Mouse (Mus musculus): ENCODE data around the gene Ninj2.
A peak's percentile ranks its signal among the peaks of the same experiment; 100 is the strongest.

The Ninj2 gene

DNA sequence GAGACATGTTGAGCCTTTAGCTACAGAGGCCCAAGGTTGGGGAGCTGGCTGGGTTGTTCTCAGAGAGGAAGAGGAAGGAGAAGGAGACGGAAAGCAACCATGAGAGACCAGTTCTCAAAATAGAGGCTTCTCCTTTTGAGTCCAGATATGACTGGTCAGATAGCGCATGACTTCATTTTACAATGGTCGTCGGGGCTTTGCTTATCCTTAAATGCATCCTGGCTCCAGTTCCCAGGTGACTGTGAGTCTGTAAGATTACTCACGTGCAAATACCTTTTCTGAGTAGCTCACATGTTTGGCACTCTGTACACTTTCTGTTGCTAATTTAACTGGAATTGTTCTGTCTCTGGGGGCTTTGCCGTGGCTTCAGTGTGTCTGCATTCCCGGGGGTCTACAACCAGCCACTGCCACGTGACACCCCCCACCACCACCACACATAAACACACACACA, 86.6 kb downstream of the Ninj2 start:
- no peak for DNase-seq

DNA sequence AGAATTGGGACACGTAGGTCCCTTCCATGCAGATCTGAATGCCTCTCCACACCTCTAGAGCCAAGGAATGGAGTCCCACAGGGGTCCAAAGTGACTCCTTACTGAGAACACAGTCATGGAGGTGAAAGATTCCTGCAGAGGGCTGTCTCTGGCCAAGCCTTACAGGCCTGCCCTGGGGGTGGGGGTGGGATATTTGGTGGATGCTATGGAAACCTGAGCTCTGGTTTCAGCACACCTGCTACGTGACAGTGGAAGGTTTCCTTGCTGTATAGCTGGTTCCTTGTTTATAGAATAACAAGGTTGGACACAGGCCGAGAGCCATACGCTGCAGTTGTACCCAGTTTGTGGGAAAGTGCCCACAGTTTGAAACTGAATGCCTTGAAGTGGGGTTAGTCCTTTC, 87.3 kb downstream of the Ninj2 start:
- DNase-seq, result no peak

DNA sequence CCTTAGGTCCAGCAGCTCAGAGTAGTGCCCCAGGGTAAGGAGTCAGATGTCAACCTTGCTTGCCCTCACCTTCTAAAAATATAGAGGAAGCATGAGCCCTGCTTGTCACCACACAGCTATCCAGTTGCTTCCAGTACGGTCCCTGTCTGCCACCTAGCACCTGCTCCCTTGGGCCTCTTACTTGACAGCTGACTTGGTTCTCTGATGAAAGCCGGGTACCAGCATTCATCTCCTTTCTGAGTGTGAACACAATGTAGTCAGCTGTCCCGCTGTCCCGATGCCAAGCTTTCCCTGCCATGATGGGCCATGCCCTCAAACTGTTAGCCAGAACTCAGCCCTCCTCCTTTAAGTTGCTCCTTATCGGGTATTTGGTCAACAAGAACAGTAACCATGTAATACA, 89.0 kb downstream of the Ninj2 start:
- no peak for DNase-seq

DNA sequence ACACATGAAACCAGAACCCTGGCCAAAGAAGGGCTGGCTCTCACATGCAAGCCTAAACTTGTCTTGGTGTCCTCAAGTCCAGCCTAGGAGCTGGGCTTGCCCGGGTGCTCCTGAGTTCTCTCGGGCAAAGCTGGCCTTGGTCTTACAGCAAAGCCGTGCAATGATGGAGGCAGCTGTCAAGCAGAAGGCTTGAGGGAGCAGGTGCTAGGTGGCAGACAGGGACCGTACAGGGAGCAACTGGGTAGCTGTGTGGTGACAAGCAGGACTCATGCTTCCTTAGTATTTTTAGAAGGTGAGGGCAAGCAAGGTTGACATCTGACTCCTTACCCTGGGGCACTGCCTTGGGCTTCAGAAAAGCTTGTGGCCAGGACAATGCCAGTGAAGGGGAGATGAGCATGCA, 90.6 kb downstream of the Ninj2 start:
- DNase-seq, result no peak

DNA sequence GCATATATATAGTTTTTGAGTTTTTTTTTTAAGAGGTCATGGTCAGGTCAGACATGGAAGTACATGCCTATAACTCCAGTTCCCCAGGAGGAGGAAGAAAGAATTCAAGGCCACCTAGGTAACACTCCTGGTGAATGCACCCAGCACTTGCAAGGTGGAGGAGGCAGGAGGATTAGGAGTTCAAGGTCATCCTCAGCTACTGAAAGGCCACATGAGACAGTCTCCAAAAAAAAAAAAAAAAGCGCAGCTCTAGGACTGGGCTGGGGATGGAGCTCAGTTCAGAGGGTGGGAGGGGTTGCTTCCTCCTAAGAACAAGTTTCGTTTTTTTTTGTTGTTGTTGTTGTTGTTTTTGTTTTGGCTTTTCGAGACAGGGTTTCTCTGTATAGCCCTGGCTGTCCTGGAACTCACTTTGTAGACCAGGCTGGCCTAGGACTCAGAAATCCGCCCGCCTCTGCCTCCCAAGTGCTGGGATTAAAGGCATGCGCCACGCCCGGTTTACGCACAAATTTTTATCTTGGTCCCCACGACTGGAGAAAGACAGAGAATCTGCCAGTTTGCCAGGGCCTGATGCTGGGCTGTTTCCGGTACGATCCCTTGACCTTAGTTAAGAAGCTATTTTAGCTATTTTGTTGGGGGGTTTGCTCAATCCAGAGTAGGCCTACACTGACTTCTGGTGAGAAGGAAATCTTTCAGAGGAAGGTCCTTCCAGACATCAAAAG, 92.0 kb downstream of the Ninj2 start:
- no peak for DNase-seq

DNA sequence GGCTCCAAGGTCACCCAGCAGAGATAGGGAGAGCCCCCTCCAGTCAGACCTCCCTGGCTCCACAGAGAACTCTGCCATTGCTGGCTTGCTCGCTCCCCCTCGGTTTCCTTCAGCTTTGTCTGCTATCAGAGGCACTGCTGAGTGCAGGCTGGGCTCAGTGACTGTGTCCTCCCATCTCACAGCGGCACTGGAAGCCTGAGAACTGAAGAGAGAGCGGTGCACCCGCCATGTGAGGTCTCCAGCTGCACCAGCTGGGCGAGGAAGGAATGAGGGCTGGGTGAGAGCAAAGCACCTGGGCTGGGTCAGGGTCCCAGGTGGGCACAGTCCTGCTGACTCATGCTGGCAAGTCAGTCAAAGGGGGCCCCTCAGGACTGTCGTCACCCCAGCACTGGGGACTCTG, 92.6 kb downstream of the Ninj2 start:
- DNase-seq, result no peak

DNA sequence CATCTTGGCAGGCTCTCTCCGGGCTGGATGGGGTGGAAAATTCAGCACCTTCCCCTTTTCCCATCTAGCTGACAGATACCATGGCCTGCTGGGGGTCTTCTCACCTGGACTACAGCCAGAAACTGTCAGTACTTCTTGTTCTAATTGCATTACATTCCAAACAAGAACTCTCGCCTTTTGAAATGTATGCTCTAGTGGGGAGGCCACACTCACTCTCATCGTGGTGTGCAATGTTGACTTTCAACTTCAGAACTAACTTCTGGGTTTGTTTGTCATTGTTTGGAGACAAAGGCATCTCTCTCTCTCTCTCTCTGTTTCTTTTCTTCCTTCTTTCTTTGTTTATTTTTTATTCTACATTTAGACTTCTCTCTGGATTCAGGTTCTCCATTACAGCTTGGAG, 93.4 kb downstream of the Ninj2 start:
- no peak for DNase-seq

DNA sequence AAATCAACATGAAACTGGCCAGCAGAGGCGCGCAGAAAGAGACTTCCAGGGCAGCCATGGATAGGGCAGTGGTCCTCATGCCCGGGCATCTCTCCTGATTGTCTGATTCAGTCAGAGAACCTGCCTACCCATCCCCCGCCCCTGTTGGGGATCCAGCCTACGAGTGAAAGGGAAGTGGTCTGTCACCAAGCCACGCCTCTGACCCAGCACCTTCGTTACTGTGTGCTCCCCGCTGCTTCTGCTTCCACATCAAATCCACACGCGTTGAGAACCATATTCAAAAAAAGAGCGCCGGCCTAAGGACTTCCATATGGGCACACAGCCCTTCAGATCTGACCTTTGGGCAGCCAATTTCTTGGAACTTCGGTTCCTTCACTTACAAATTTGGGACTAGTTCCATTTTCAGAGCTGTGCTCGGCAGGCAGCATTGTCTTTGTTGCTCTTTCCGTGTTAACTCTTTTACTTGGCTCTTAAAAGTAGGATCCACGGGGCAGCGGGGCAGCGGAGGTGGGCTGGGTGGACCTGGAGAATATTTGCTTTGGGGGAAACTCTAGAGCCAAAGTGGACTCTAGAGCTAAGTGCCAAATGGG, 94.5 kb downstream of the Ninj2 start:
- DNase-seq, result peak; percentile 73 to 77

DNA sequence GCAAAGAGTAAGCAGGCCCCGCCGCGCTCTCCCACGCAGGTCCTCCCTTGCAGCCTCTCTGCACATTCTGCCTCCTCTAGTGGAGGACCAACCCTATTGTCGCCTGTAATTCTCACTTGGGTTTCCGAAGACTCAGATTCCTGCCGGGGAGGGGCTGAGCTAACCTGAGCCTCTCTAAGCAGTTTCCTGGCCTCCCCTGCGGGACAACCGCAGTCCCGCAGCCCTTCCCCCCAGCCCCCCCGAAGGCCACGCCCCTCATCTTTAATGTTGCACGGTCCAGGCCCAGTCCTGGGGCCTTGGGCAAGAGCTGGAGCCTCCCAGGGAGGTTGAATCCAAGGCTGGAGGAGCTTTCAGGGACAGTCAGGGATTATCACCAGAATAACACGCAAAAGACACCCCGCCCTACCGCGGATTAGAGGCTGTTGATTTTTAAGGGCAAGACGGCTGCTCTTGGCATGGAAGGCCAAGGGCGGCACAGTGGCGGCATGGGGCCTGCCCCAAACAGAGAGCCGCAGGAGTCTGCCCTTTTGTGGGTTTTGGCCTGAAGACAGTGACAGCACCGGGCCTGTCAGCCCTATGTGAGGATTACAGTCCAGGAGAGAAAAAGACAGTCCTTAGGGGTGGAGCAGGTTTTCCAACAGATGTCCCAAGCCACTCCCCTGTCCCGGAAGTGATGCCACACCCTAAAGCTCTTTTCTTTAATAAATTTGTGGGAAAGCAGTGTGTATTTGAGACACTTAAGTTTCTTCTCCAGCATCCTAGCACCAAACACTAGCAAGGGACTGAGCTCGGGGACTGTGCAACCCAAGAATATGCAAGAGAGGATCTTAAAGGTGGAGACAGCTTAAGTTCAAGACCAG, 95.5 kb downstream of the Ninj2 start:
- DNase-seq, result peak; percentile 46

DNA sequence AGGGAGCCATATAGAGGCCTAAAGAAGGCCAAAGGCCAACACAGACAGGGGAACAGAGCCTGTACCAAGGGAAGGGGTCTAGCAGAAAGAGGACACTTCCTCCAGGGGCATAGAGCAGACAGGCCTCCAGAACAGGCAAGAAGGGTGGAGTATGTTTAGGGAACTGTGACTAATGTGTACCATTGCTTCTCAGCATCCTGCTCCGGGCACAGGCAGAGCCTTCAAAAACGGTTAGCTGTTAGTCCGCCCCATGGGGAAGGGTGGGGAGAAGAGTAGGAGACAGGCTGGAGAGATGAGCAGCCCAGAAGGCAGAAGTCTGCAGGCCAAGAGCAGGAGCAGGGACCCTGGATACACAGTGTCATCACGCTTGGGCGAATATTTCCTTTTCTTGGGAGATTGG, 96.1 kb downstream of the Ninj2 start:
- DNase-seq, result no peak

DNA sequence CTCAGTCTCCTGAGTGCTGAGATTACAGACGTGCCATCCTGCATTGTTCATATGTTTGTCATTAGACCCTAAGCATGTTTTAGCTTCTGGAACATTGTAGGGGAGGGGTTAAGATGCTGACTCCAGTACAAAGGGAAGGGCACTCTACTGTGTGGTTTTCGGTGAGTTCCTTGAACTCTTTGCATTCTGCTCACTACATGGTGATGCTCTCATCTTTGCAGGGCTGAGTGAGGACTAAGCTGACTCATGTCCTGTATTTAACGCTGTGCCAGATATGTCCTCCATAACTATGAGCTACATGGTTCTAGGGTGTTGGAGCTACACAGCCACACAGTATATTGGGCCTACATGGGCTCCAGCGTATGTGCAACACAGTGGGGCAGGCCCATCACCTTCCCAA, 97.2 kb downstream of the Ninj2 start:
- DNase-seq, result no peak

DNA sequence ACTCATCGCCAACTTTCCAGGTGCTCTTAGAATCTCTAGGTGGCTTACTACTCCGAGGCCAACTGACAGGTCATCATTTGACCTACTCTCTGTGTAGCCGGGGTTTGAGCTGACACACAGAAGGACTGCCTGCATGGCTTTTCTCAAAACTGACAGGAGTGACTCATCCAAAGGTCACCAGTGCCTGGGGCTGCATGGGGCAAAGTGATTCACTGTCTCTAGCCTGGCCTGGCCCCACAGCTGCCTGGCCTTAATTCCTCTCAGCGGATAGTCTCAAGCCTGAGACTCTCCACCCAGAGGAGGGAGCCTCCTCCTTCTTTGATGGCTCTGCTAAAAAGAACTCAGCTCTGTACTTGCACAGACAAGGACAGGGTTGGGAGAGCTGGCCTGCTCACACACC, 97.8 kb downstream of the Ninj2 start:
- no peak for DNase-seq

DNA sequence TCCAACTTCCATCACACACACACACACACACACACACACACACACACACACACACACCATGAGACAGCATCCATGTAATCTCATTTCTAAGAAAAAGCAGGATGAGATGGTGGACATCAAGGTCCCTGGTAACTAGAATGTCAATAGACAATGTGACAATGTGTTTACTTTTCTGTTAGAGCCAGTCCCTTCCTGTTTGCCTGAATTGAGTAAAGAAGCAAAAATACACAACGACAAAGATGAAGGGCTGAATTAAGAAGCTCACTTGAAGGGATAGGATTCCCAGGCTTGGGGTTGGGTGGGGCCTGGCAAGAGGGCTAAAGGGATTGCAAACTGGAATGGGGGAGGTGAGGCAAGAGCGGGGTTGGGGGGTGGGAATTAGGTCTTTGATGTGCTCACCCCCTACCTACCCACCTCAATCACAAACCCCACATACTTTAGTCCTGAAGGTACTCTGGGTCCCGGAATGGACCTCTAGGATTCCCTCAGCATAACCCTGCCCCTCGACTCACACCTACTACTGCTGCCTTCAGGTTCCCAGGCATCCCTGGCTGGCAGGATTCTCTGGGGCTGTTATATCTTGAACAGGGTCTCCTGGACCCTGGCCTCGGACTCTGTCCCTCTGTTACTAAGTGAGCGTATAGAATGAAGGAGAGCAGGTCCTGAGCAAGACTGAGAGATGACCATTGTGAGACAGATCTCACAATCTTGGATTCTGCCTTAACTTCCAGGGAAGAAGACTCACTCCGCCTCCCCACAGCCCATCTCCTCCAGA, 98.4 kb downstream of the Ninj2 start:
- no peak for DNase-seq

DNA sequence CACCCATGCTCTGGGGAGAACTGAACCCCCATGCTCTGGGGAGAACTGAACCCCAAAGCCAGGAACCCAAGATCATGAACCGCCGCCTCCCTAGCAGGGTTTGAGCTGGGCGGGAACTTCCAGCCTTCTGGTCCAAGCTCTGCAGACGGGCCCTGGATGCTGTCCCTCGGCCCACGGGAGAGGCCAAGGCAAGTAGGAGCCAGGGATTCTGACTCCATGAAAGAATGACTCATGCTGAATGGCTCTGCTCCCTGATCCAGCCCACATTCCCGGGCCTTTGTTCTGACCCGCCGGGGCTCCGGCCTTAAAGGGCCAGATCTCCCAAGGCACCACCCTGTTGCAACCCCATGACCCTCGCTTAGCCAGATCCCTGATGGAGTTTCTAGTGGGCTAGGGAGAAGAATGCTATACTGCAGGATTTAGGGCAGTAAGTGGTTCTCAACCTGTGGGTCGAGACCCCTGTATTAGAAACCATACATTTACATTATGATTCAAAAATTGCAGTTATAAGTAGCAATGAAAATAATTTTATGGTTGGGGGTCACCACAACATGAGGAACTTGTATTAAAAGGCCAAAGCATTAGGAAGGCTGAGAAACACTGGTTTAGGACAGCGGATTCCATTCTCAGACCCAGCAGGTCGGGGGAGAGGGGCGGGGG, 99.2 kb downstream of the Ninj2 start:
- DNase-seq, result no peak

DNA sequence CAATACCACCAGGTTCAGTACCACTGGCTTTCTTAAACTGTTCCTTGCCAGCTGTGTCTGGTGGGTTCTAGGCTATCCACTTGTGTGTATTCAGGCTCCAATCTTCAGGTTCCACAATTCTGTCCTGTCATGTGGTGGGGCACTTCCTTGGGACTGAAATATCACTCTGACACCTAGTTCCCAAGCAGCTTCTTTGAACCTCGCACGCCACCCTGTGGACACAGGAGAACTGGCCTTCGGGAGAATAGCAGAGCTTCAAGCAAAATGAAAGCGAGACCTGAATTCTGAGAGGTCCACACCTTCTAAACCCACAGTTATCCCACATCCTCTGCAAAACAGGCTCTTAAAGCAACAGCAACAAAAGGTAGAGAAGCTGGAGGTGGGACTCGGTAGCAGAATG, 100.0 kb downstream of the Ninj2 start:
- DNase-seq, result peak; percentile 71 to 86

DNA sequence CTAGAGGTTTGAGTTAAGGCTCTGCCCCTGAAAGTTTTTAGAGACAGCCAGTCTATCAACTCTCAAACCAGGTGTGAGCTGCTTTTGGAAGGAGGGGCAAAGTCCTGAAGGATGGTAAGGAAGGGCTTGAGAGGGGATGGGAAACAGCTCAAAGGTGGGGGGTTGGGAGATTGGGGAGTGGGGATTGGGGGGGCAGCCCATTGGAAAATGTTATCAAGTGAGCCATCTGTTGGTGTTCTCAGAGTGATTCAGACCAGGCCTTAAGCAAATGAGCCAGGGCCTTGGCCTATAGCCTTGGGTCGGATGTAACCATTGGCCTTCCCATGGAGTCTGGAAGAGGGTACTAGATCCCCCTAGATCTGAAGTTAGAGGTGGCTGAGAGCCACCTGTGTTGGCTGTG, 100.6 kb downstream of the Ninj2 start:
- DNase-seq, result no peak

DNA sequence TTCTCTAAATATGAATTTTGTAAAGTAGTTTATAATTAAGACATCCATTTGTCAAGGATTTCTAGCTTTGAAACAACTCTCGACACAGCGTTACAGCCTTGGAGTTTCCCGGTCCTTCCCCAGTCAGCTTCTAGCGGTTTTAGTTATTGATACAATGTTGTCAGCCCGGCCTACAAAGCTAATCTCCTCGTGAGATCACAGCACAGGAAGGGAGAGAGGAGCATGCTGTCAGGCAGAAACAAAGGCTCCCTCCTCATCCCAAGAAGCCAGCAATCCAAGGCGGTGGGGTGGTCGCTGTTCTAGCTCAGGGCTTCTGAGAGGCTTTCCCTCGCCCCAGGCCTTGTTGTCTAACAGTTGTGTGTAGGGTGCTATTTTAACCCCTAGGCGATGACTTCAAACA, 101.2 kb downstream of the Ninj2 start:
- DNase-seq, result no peak

DNA sequence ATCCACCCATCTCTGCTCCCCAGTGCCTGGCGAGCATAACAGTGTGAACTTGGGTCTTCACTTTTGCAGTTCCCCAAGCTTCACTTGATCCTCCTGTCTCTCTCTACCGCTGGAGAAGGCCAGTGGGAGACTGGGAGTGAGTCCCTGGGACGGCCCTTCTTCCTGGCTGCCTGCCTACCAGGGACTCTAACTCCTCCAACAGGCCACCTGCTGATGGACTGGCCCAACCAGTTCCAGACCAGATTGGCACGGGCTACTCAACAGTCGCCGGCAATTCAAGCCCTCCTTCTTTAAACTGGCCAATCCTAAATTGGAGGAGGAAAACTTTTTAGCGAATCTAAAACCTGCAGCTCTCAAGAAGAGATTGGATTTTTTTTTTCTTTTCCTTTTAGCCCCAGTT, 101.8 kb downstream of the Ninj2 start:
- no peak for DNase-seq

DNA sequence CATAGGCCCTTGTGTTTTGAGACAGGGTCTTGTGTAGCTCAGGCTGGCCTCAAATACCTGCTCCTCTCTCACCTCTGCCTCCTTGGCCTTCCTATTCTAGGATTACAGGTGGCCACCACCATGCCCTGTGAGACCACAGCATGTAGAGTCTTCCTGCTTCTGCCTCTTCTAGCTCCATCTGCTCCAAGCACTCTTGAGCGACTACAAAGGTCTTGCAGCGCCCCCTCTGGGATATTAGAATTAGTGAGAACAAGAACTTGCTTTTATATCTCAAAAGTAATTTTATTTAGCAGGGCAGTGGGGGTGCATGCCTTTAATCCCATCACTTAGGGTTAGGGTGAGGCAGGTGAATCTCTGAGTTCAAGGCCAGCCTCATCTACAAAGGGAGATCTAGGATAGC, 103.7 kb downstream of the Ninj2 start:
- DNase-seq, result peak in 1 of 2 experiments; percentile 33

DNA sequence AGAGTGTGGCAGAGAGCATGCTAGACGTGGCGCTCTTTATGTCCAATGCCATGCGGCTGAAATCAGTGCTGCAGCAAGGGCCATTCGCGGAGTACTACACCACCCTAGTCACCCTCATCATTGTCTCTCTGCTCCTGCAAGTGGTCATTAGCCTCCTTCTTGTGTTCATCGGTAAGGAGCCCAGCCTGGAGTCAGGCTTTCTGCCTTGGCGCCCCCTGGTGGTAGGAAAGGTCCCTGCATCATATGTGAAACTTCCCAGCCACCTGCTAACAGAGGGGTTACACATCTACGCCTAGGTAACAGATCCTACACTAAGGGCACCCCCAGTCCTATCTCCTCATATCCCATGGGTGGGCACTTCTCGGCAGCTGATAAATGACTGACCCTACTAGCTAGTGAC, 104.8 kb downstream of the Ninj2 start:
- peak; percentile 48 to 84 for DNase-seq

DNA sequence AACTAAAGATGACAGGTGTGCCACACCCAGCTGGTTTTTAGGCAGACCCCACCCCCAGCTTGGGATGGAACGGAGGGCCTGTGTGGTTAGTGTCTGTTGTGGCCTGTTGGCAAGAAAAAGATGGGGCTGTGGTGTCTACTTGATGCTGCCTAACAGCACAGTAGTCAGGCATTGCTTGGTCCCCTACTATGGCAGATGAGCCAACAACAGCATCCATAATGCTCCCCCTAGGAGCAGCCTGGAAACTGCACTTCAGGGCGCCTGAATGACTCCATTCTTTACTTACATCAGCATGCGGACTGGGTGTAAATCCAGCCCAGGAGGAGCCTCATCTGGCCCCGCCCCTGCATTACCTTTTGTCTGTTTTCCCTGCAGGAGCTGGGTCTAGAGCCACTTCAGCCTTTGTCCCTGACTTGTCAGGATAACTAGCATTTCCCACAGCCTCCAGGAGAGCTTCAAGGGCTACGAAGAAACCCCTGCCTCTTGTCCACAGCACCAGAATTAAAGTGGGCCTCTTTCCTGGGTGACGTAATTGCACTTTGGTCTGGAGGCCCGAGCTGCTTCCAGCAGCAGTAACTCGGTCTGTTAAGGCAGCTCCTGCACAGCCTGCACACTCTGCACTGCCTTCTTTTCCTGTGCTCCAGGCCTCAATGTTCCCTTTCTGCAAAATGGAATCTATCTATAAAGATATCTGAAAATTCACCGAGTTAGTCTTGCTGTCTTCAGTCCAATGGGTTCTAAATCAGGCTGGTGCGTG, 106.7 kb downstream of the Ninj2 start:
- DNase-seq, result no peak

DNA sequence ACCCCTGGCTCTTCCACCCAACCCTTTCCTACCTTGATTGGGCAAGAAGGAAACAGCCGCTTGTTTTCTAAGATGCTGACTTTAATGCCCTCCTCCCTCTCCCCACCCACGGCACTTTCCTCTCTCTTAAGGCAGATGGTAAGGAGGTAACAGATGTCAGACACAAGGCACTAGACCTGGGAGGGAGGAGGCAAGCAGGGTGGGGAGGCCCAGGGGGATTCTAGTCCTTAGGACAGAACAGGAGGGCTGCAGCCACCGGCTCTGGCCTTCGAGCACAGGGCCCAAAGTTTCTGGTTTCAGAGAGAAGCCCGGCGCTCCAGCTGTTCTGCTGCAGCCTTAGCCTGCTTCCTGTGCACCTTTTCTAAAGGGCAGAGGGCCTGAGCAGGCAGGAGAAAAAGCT, 108.8 kb downstream of the Ninj2 start:
- no peak for DNase-seq

Data from spleen, adult 18-20 months (tissue).